Mouse (Mus musculus) stomach, postnatal 0 days (tissue): Measurements from ENCODE around the gene Rfxank.

Experiments used
- CTCF ChIP-seq: IDR thresholded peaks from 2 replicates; pipeline ENCODE4 v1.5.1; 2016; ENCODE audit warnings: antibody characterized with exemption, low read depth, mild to moderate bottlenecking, moderate library complexity
- EP300 ChIP-seq: optimal IDR thresholded peaks from 2 replicates; pipeline ENCODE3; 2016; ENCODE audit warnings: antibody characterized with exemption

DNA sequence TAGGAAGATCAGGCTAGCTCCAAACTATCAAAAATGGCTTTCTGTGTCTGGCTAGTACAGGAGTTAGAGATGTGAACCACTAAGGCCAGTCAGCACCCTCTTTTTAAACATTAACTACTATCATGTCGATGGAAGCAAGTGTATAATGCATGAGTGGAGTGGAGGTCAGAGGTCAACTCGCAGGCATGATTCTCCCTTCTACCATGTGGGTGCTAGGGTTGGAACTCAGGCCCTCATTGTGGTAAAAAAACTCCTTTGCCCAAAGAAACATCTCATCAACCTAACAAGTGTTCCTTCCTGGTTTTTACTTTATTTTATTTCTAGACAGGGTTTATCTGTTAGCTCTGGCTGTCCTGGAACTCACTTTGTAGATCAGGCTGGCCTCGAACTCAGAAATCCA lies 31.8 kb upstream of the Rfxank start:
- TF ChIP-seq EP300, result no peak
- TF ChIP-seq CTCF, result no peak
